Mouse (Mus musculus): ENCODE results near the gene Cxcl15.

- TF ChIP-seq GATA1 (IDR thresholded peaks at IDR 0.05; ENCODE audit: borderline replicate concordance, low read length): no peak
- TF ChIP-seq FLI1 (IDR thresholded peaks at IDR 0.05; ENCODE audit: low read length): no peak
Measured at GRCm38 (mm10) chr5:90765821-90766606, 28.3 kb upstream of the Cxcl15 start.

All from megakaryocyte, embryonic 14.5 days (primary cell).